Mouse (Mus musculus) neural tube, embryonic 14.5 days (tissue): ENCODE data around the gene Usp38. TPM values are rescaled to one million over a fixed set of nuclear protein-coding genes. Genes with fewer than 3 reads are reported as not detected.
"Not testable (repeated sequence)": the region's sequence is repeated elsewhere in the genome, so short reads cannot be mapped to it uniquely, and the experiment has no call there.

ENCODE experiments used
- ATAC-seq: fragments of 200-750 bp; cut with Nextera tagmentation; 2 replicates; pipeline ENCODE4 v1.8.0; 2017; ENCODE audit warnings: low read depth, mild to moderate bottlenecking, moderate TSS enrichment, moderate library complexity
- H3K27ac ChIP-seq: fragments of 300-500 bp; sonication (generic); 2 replicates; pipeline ENCODE4 v1.5.1; 2014; ENCODE audit warnings: low read depth, mild to moderate bottlenecking, control low read depth, low read length, moderate library complexity, mixed read lengths
- H3K27me3 ChIP-seq: fragments of 300-500 bp; sonication (generic); 2 replicates; pipeline ENCODE4 v1.6.1; 2014; ENCODE audit warnings: low read length; ENCODE audit not compliant: control insufficient read depth, insufficient read depth
- H3K36me3 ChIP-seq: fragments of 300-500 bp; sonication (generic); 2 replicates; pipeline ENCODE4 v1.6.1; 2014; ENCODE audit warnings: low read length, mixed read lengths; ENCODE audit not compliant: control insufficient read depth, insufficient read depth
- H3K4me1 ChIP-seq: fragments of 300-500 bp; sonication (generic); 2 replicates; pipeline ENCODE4 v1.6.1; 2014; ENCODE audit warnings: low read length; ENCODE audit not compliant: control insufficient read depth, insufficient read depth
- H3K4me2 ChIP-seq: fragments of 300-500 bp; sonication (generic); 2 replicates; pipeline ENCODE4 v1.6.1; 2014; ENCODE audit warnings: mild to moderate bottlenecking, low read depth, low read length, control low read depth
- H3K4me3 ChIP-seq: fragments of 300-500 bp; sonication (generic); 2 replicates; pipeline ENCODE4 v1.5.1; 2014; ENCODE audit warnings: low read depth, low read length, control low read depth, mixed read lengths
- H3K9ac ChIP-seq: fragments of 300-500 bp; sonication (generic); replicated peaks from 2 replicates; pipeline ENCODE4 v1.6.1; 2014; ENCODE audit warnings: low read depth, mild to moderate bottlenecking, control low read depth, low read length, mixed read lengths
- H3K9me3 ChIP-seq: fragments of 300-500 bp; sonication (generic); 2 replicates; pipeline ENCODE4 v1.6.1; 2016; ENCODE audit warnings: low read length; ENCODE audit not compliant: control insufficient read depth
- WGBS: fragments of 180-500 bp; shearing (Covaris S2); extraction: QIAGEN DNeasy Blood & Tissue Kit; methylation state at CpG from one replicate; pipeline ENCODE4 v1.1.7; 2014; 5-methylcytosine and 5-hydroxymethylcytosine counted together
- polyA plus RNA-seq: library from polyadenylated mRNA; unstranded; fragments of >200 nt; fragmentation: Nextera tagmentation; extraction: Ambion mirVana; gene quantifications from 2 replicates; pipeline ENCODE4 v1.2.1, GENCODE M21; 2014

The Usp38 gene
- 23.6 and 28.1 TPM in 2 replicates for polyA plus RNA-seq

GRCm38 (mm10) chr8:81014789-81015699 is at the start of gene Usp38:
Gene Usp38 (minus strand): TSS chr8:81014928.
- Histone ChIP-seq H3K4me3 (peak within 1 kb of the TSS; percentile 68), H3K4me2 (peak within 1 kb of the TSS; percentile 99), H3K9ac (peak within 1 kb of the TSS; percentile 87), H3K27ac (peak within 1 kb of the TSS; percentile 96), H3K27me3 (no peaks in the 10 kb centered on the region), H3K4me1 (peaks cover 25% of the 10 kb centered on the region), H3K36me3 (no peaks in the 10 kb centered on the region), H3K9me3 (no peaks in the 10 kb centered on the region)
- WGBS: 5% methylated on average over 49 of the region's 57 CpGs
- ATAC-seq: peak; percentile 99

DNA sequence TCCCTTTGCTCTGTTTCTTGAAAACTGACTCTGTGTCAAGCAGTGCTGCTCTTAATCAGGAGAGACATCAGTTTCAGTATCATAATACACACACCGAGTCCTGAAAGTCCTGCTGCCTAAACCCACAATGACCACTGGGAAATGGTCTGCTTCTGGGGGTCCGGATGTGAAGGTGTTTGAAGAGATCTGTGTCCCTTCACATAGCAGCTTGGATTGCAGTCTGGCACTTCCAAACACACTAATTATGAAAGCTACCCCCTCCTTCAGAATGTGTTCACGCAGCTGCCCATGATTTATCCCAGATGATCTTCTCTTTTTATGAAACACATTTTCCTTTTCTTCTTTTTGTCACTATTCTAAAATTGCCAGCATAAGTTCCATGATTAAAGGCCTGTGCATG is 47.8 kb upstream of the Usp38 start:
- H3K9ac ChIP-seq: no peak overlapping the region
- no peak overlapping the region for H3K4me2 ChIP-seq
- 83% methylated on average over 3 of the region's 3 CpGs for WGBS
- no peaks in the 10 kb centered on the region for H3K9me3 ChIP-seq
- H3K4me1 ChIP-seq: no peaks in the 10 kb centered on the region
- no peak for ATAC-seq
- no peak overlapping the region for H3K4me3 ChIP-seq
- H3K36me3 ChIP-seq: no peaks in the 10 kb centered on the region
- H3K27ac ChIP-seq: no peak overlapping the region
- no peaks in the 10 kb centered on the region for H3K27me3 ChIP-seq

GRCm38 (mm10) chr8:81061950-81062349 is 47.2 kb upstream of the Usp38 start:
- Histone ChIP-seq H3K9me3 (no peaks in the 10 kb centered on the region), H3K36me3 (no peaks in the 10 kb centered on the region), H3K27me3 (no peaks in the 10 kb centered on the region), H3K9ac (no peak overlapping the region), H3K27ac (no peak overlapping the region), H3K4me2 (no peak overlapping the region), H3K4me3 (no peak overlapping the region), H3K4me1 (no peaks in the 10 kb centered on the region)
- 46% methylated on average over 3 of the region's 3 CpGs for WGBS
- ATAC-seq: peak; percentile 61; the same call in 1 of the 2 replicates

DNA sequence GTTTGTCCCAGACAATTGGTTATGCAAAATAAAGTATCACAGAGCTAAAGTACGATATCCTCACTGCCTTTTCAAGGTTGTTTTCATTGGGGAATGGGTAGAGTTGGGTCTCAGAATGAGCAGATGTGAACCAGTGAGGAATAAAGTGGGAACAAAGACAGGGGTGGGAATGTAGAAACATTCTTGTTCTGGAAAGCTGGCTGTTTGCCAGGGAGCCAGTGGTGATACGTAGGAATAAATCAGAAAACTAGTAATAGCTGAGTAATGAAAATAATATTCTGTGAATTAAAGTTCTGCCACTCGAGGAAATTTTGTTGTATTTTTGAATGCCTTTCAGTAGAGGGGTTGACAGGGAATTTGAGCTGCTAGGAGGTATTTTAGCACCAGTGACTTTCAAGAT is 29.5 kb upstream of the Usp38 start:
- Histone ChIP-seq H3K4me2 (no peak overlapping the region), H3K36me3 (no peaks in the 10 kb centered on the region), H3K9ac (no peak overlapping the region), H3K9me3 (no peaks in the 10 kb centered on the region), H3K27me3 (no peaks in the 10 kb centered on the region), H3K4me3 (no peak overlapping the region), H3K27ac (no peak overlapping the region), H3K4me1 (no peaks in the 10 kb centered on the region)
- ATAC-seq: no peak
- WGBS: 52% methylated on average over 3 of the region's 3 CpGs

DNA sequence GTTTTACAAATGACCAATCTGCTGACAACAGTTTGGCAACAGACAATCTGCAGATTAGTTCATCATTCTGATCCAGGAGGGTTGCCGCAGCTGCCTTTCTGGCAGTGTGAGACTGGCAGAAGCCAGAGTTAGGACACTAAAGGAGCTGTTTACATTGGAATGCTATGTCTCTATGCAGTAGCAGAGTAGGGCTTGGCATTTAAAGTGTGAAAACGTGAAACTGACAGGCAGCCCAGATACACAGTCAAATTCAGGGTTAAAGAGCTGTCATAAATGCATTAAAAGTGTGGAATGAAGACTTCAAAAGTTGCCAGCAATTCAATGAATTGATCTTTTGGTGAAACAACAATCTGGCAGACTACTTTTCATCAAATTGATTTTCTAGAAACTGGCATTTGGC is 13.3 kb upstream of the Usp38 start:
- ATAC-seq: no peak
- no peak overlapping the region for H3K27ac ChIP-seq
- no peak overlapping the region for H3K9ac ChIP-seq
- H3K27me3 ChIP-seq: no peaks in the 10 kb centered on the region
- no peaks in the 10 kb centered on the region for H3K36me3 ChIP-seq
- no peaks in the 10 kb centered on the region for H3K9me3 ChIP-seq
- no peak overlapping the region for H3K4me2 ChIP-seq
- no peaks in the 10 kb centered on the region for H3K4me1 ChIP-seq
- H3K4me3 ChIP-seq: no peak overlapping the region
- 54% methylated on average over 2 of the region's 2 CpGs for WGBS

- H3K4me3 ChIP-seq, H3K27me3 ChIP-seq, H3K9me3 ChIP-seq, H3K9ac ChIP-seq, H3K4me2 ChIP-seq, H3K36me3 ChIP-seq, ATAC-seq, H3K27ac ChIP-seq: not testable (repeated sequence)
- 93% methylated on average over 8 of the region's 8 CpGs for WGBS
- peaks cover 15% of the 10 kb centered on the region for H3K4me1 ChIP-seq
These were observed 2.8 kb upstream of the Usp38 start for GRCm38 (mm10) chr8:81017548-81017947.

- Histone ChIP-seq H3K4me3 (peak overlapping the region; percentile 68), H3K36me3 (peaks cover 3% of the 10 kb centered on the region; the same call in 1 of the 2 replicates), H3K9ac (peak overlapping the region; percentile 78), H3K27ac (peak overlapping the region; percentile 73), H3K4me1 (peaks cover 26% of the 10 kb centered on the region), H3K27me3 (no peaks in the 10 kb centered on the region), H3K9me3 (no peaks in the 10 kb centered on the region), H3K4me2 (peak overlapping the region; percentile 99)
- 5% methylated on average over 45 of the region's 45 CpGs for WGBS
- ATAC-seq: no peak; the same call in 1 of the 2 replicates
These were observed 757 bp downstream of the Usp38 start for GRCm38 (mm10) chr8:81013811-81014530.

DNA sequence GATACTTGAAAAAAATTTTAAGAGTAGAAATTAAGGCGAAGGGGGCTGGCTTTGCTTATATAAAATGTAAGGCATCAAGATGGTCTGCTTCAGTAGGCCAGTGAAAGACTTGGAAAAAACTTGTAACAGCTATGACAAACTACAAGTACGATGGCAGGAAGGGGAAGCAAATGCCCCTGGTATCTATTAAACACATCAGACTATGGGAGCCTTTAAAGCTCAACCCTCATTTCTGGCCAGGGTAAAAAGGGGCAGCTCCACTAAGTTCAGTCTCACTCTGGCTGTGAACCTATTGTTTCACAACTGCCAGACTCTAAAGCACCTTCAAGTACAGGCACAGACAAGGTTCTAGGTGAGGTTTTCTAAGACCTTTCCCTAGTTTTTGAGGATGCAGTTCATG is 2.0 kb downstream of the Usp38 start:
- Histone ChIP-seq H3K9me3 (no peaks in the 10 kb centered on the region), H3K9ac (no peak overlapping the region), H3K36me3 (peaks cover 3% of the 10 kb centered on the region; the same call in 1 of the 2 replicates), H3K27me3 (no peaks in the 10 kb centered on the region), H3K4me3 (peak overlapping the region; percentile 68; the same call in 1 of the 2 replicates), H3K27ac (no peak overlapping the region), H3K4me1 (peaks cover 26% of the 10 kb centered on the region), H3K4me2 (peak overlapping the region; percentile 99)
- 79% methylated on average over 2 of the region's 2 CpGs for WGBS
- ATAC-seq: no peak
